Mouse (Mus musculus): ENCODE results near the gene AC134908.4. TPM values are rescaled to one million over a fixed set of nuclear protein-coding genes. Genes with fewer than 3 reads are reported as not detected.
"Not testable (repeated sequence)": the region's sequence is repeated elsewhere in the genome, so short reads cannot be mapped to it uniquely, and the experiment has no call there.

Gene AC134908.4
- total RNA-seq, 2 experiments from 2014 or later = 1.4 TPM; not detected in 1

GRCm38 (mm10) chr17:25808789-25809605, 13.5 kb upstream of the AC134908.4 start, which contains the start of gene Fbxl16:
Fbxl16 (plus strand) TSS chr17:25809085.
- peak; percentile 78 to 83 for DNase-seq (ENCODE audit: low spot score in 2 of 2)

- DNase-seq (ENCODE audit: low spot score in 2 of 2) = no peak
Measured at GRCm38 (mm10) chr17:25808028-25808427, 12.6 kb upstream of the AC134908.4 start.

GRCm38 (mm10) chr17:25807452-25807851, 12.0 kb upstream of the AC134908.4 start:
- not testable (repeated sequence) for DNase-seq (ENCODE audit: low spot score in 2 of 2)

GRCm38 (mm10) chr17:25806507-25806906, 11.0 kb upstream of the AC134908.4 start:
- no peak for DNase-seq (ENCODE audit: low spot score in 2 of 2)

GRCm38 (mm10) chr17:25802825-25803517, 7.5 kb upstream of the AC134908.4 start:
- DNase-seq (ENCODE audit: low spot score in 2 of 2) = peak in 1 of 2 experiments; percentile 68

GRCm38 (mm10) chr17:25801029-25801428, 5.6 kb upstream of the AC134908.4 start:
- DNase-seq (ENCODE audit: low spot score in 2 of 2) = peak in 1 of 2 experiments; percentile 55

- peak; percentile 86 to 87 for DNase-seq (ENCODE audit: low spot score in 2 of 2)
Measured at GRCm38 (mm10) chr17:25796951-25797369, 1.5 kb upstream of the AC134908.4 start, which contains the start of gene Metrn. Metrn (minus strand) TSS chr17:25797136.

- peak in 1 of 2 experiments; percentile 38 for DNase-seq (ENCODE audit: low spot score in 2 of 2)
Measured at GRCm38 (mm10) chr17:25796211-25796771, 832 bp upstream of the AC134908.4 start.

GRCm38 (mm10) chr17:25794998-25795397, 461 bp downstream of the AC134908.4 start:
- DNase-seq (ENCODE audit: low spot score in 2 of 2) = no peak

GRCm38 (mm10) chr17:25794197-25794596, 1.3 kb downstream of the AC134908.4 start:
- no peak for DNase-seq (ENCODE audit: low spot score in 2 of 2)

GRCm38 (mm10) chr17:25792615-25793014, 2.8 kb downstream of the AC134908.4 start, which contains the start of gene Fam173a:
Fam173a (minus strand) TSS chr17:25792901.
- DNase-seq (ENCODE audit: low spot score in 2 of 2) = peak; percentile 57 to 61

GRCm38 (mm10) chr17:25791843-25792527, 3.5 kb downstream of the AC134908.4 start:
- peak; percentile 81 to 85 for DNase-seq (ENCODE audit: low spot score in 2 of 2)

- no peak for DNase-seq (ENCODE audit: low spot score in 2 of 2)
Measured at GRCm38 (mm10) chr17:25791320-25791842, 4.1 kb downstream of the AC134908.4 start.

- no peak for DNase-seq (ENCODE audit: low spot score in 2 of 2)
Measured at GRCm38 (mm10) chr17:25786781-25787504, 8.5 kb downstream of the AC134908.4 start.

- no peak for DNase-seq (ENCODE audit: low spot score in 2 of 2)
Measured at GRCm38 (mm10) chr17:25786280-25786679, 9.2 kb downstream of the AC134908.4 start, which contains the start of gene Ccdc78. Ccdc78 (plus strand) TSS chr17:25786580.

GRCm38 (mm10) chr17:25785281-25785745, 10.1 kb downstream of the AC134908.4 start, which contains the start of gene Haghl:
Haghl (minus strand) TSS chr17:25785673.
- peak; percentile 92 for DNase-seq (ENCODE audit: low spot score in 2 of 2)

- no peak for DNase-seq (ENCODE audit: low spot score in 2 of 2)
Measured at GRCm38 (mm10) chr17:25783861-25784574, 11.4 kb downstream of the AC134908.4 start.

- DNase-seq (ENCODE audit: low spot score in 2 of 2) = no peak
Measured at GRCm38 (mm10) chr17:25783086-25783485, 12.4 kb downstream of the AC134908.4 start.

- DNase-seq (ENCODE audit: low spot score in 2 of 2) = no peak
Measured at GRCm38 (mm10) chr17:25781339-25781738, 14.1 kb downstream of the AC134908.4 start.

Measured in adrenal gland, adult 18-20 months (tissue).